Mouse (Mus musculus): ENCODE measurements around the gene Urad.

DNA sequence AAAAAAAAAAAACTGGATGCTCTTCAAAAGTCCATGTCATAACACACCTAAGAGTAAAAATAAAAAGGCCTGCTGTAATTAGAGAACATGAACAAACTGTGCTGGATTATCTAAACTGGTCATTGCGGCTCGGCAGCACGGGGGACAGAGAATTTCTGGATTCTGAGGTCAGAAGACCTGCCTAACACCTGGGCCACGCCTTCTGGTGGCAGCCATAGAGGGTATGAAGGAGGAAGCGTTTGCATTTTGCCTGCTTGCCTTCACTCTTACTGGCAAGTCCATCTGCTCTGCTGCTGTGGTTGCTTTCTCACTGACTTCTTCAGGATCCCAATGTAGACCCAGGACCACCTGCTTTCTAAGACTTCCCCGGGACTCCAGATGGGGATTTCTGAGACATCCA lies 20.7 kb upstream of the Urad start:
- no peak for TF ChIP-seq CEBPB (IDR thresholded peaks at IDR 0.05; ENCODE audit: low read depth)
- TF ChIP-seq MYOG (IDR thresholded peaks at IDR 0.05; ENCODE audit: control insufficient read depth, extremely low read depth, insufficient read length), result no peak

All from C2C12 (cell line).